Mouse (Mus musculus): ENCODE data around the gene Tas2r102.

The Tas2r102 gene

DNA sequence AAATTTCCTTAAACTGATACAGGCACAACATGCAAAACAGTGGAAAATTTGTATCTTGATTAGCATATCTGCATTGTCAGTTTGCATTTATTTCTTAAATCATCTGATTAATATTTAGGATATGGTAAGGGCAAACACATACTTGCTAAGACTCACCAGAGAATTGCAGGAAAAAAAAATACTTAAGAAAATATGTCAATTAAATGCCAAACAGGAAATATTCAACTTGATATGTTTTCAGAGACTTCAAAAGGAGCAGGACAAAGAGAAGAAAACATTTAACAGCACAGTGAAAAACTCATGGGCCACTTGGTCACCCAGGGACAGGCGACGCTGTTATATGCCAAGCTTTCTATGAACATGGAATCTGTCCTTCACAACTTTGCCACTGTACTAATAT, at the start of gene Tas2r102:
TSS of gene Tas2r102 (plus strand) at position 301 of the 400 bp plus-strand sequence.
- in situ Hi-C loops (cut with MseI, MboI), result no loop called here

DNA sequence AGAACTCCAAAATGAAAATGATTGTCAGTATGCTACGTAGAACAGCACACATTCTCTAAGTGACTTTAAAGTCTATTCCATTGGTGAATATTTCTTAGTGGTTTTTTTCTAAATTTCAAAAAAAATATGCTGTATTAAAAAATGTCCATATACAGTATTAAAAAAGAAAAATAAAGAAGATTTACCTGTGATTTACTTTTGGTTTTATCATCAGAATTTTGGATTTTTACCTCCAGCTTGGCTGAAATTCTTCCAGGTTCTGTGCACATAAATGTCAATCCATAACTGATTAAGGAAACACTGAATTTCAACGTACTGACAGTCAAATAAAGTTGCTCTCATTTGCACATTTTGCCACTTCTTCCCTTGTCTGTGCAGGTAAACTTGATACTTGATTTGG, 24.0 kb upstream of the Tas2r102 start, which contains the start of gene Tas2r115:
TSS of gene Tas2r115 (minus strand) at position 101 of the 400 bp plus-strand sequence.
- in situ Hi-C loops (cut with MseI, MboI), result no loop called here

DNA sequence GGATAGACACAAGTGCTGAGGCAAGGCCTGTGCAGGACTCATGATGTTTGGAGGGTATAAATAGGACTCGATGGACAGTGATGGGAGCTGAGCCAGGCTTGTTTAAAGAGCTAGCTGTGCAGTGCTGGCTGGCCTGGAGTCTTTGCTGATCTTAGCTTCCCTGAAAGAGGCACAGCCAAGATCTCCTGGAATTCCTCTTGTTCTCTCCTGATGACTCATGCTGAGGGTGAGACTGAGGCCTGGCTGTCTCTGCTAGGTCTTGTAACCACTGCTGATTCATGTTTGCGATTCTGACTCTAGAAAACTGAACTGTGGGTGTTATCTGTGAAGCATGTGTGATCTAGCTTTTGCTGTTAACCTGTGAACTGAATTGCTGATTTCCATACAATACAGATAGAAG, 11.7 kb upstream of the Tas2r102 start:
- in situ Hi-C loops (cut with MseI, MboI), result no loop called here

GRCm38 (mm10) chr6:132754430-132754829, 7.5 kb upstream of the Tas2r102 start, which contains the start of gene Tas2r124:
TSS of gene Tas2r124 (plus strand) at chr6:132754730.
- in situ Hi-C loops (cut with MseI, MboI), result no loop called here

DNA sequence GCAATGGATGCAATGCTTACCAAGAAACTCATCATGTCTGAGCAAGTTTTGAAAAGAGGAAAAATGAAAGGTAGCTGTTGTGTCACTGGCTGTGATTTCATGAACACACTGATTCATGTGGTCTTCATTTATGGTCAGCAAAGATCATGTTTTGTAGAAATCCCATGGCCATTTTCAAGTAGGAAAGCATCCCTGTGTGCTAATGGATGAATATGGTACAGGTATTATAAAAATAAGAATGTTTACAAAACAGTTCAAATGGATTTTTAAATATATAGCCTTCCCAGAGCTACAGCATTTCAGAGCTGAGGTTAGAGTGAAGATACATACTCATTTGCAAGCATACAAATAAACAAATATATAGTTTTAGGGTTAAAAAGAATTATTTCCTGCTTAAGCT, 16.1 kb downstream of the Tas2r102 start, which contains the start of gene Tas2r136:
TSS of gene Tas2r136 (minus strand) at position 101 of the 400 bp plus-strand sequence.
- in situ Hi-C loops (cut with MseI, MboI), result no loop called here

GRCm38 (mm10) chr6:132795393-132795792, 33.5 kb downstream of the Tas2r102 start:
- in situ Hi-C loops (cut with MseI, MboI), result loop anchor here in 1 of 2 experiments (10.0 kb wide), 1 partner anchor 189 kb away; the partner anchor contains the start of gene Tas2r109

GRCm38 (mm10) chr6:132802518-132802917, 40.6 kb downstream of the Tas2r102 start, which contains the start of gene Tas2r117:
TSS of gene Tas2r117 (plus strand) at chr6:132802818.
- in situ Hi-C loops (cut with MseI, MboI), result no loop called here
